Mouse (Mus musculus) 3134 (cell line): ENCODE data around the gene Pygm.

Source experiments
- DNase-seq: peaks from one replicate; pipeline ENCODE4 v3.0.0-alpha.2; 2011; ENCODE audit warnings: low spot score; ENCODE audit not compliant: insufficient read length; ENCODE audit errors: extremely low read depth

Gene Pygm

DNA sequence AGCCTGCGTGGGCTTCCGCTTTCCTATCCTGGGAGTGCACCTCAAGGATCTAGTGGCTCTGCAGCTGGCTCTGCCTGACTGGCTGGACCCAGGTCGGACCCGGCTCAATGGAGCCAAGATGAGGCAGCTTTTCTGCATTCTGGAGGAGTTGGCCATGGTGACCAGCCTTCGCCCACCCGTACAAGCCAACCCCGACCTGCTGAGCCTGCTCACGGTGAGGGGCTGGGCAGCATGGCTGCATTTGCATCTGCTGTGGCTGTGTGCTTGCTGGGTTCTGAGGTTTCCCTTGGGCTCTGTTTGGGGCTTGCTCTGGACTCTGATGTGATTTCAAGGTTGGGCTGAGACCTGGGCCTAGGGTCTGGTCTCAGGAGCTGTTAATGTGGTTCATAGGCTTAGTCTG, 22.9 kb downstream of the Pygm start:
- no peak for DNase-seq

DNA sequence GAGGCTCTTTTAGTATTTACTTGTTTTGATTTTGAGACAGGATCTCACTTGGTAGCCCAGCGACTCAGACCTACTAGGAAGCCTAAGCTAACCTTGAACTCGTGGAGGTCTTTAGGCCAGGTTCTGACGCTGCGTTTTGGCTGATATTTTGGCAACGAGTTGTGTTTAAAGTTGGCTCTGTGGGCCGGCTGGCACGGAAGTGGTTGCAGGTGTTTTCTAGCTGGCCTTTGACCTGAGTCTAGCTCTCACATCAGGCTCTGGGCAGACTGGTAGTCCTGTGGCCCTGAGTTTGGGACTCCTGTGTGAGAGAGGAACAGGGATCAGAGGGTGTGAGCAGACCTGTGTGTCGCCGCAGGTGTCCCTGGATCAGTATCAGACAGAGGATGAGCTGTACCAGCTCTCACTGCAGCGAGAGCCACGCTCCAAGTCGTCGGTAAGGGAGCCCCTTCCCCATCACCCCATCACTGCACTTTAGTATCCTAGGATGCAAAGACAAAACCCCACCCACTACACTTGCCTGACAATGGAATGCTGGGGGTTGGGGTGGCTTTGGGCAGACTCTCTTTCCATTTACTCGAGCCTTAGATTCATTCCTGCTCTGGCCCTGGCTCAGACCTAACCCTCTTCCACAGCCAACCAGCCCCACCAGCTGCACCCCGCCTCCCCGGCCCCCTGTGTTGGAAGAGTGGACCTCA, 23.8 kb downstream of the Pygm start:
- DNase-seq, result no peak

DNA sequence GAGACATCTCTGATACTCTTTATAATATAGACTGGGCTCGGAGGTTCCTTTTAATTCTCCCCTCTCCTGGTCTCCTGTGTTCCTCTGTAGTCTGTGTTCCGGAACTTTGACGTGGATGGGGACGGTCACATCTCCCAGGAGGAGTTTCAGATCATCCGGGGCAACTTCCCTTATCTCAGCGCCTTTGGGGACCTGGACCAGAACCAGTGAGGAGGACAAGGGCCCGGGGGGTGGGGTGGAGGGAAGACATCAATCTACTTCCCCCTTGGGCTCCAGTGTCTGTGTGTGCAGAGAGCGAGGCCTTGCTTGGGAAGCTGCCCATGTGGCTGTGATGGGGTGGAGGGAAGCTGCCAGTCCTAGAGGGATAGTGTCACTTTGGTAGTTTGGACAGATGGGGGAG, 24.6 kb downstream of the Pygm start:
- no peak for DNase-seq

DNA sequence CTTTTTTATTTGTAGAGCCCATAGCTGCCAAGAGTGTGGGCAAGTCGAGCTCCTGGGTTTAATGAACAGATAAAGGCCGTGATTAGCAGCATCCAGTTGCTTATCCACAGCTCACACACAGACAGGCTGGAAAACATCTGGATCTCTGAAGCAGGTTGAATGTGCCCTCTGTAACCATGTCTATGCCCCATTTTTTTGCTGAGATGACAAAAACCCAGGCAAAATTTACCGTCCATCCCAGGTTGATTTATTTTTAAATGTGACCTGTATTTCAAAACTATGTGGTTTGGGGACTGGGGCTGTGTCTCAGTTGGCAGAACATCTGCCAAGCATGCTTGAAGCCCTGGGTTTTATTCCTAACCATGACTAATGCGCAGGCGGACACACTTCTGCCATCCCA, 25.0 kb downstream of the Pygm start:
- DNase-seq, result peak; percentile 60

DNA sequence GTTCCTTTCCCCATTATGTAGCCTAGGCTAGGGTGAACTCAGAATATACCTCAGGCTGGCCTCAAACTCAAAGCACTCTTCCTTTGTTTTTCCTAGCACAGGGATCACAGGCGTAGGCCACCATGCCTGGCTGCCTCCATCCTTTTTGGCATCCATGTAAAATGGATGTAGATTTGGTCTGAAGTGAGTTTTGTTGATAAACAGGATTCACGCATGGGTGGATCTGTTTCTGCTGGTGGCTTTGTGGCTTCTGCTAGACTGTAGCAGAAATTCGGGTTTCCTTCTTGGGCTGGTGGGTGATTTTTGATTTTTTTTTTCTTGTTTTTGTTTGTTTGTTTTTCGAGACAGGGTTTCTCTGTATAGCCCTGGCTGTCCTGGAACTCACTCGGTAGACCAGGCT, 25.7 kb downstream of the Pygm start:
- DNase-seq, result no peak

DNA sequence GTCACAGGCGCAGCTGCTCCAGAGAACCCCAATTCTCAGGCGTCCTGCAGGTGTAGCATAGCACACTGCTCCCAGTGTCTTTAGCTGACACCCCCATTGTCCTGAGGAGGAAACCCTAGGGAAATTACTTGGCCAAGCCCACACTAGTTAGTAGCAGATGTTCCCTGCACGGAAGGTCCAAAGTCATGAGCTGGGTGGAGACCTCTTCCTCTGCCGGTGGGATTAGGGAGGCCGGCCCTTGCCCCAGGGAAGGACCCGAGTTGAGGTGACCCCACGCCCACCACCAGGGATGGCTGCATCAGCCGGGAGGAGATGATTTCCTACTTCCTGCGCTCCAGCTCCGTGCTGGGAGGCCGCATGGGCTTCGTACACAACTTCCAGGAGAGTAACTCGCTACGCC, 28.6 kb downstream of the Pygm start:
- DNase-seq, result no peak

DNA sequence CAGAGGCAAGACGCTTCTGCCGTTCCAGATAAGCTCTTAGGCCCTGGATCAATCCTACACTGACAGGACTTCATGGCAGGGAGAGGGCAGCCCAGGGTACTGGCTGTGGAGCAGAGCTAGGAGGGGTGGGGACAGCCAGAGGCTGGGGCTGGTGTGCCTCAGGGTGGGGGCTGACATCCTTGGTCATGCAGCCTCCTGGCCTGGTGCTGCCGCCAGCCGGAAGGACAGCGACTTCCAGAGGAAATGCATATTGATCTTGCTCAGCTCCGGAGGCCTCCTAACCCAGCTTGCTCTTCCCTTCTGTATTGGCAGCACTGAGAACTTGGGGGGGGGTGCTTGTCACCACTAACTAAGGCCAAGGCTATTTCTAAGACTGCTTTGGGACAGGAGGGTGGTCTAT, 31.3 kb downstream of the Pygm start:
- no peak for DNase-seq

DNA sequence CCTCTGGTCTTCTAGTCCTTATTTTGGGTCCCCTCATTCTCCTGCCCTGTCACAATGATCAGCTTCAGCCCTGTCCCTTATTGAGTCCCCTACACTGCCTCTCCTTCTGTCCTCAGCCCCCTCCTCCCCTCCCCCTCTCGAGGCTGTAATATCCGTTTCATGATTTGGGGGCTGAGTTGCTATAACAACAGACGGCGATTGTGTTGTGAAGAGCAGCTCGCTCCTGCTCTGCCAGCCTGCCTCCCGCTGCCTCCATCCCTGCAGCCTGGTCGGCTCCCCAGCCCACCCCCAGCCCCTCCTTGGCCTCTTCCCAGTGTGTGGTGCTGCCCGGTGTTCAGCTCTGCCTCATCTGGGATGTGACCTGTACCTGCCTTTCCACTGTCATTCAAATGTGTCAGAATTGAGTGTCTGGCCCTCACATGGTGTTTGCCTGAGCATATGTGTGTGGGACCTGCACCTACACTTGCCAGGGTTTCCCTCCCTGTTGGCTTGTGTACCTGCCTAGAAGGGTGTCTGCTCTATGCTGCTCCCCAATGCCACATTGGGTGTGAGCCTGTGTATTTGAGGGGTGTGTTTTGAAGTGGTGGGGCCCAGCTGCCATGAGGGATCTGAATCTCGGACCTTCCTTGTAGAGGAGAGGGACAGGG, 32.0 kb downstream of the Pygm start:
- no peak for DNase-seq

DNA sequence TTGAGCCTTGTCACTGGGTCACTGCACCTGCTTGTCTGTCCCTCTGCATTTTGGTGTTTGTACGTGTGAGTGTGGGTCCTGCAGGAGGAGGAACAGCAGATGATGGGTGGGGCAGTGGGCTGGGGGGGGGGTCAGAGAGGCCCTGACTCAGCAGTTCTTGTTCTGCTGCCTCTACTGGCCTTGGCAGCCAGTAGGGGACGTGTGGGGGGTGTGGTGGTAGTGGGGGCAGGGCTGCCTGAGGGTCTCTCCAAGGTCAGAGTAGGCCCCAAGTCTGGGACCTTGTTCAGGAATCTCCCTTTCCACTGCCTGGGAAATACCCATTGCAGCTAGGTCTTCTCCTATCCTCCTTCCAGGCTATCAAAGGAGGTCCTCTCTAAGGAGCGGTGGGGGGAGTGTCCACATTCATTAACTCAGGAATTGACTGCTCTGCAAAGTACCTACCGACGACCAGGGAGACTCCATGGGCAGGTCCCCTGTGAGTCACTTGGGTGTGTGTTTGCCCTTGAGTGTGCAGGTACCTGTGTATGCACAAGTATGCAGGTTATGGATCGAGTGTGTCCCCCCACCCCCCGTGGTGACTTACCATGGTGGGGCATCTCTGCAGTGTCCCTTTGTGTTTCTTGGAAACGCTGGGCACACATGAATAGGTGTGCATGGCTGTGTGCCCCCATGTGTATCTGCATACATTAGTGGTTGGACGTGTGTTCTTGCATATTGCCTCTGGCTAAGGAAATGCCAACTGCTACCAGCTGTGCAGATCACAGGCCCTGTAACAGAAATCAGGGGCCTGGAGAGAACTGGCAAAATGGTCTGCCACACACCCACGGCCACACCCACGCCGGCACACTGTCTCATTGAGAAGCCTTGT, 32.9 kb downstream of the Pygm start:
- DNase-seq, result no peak

DNA sequence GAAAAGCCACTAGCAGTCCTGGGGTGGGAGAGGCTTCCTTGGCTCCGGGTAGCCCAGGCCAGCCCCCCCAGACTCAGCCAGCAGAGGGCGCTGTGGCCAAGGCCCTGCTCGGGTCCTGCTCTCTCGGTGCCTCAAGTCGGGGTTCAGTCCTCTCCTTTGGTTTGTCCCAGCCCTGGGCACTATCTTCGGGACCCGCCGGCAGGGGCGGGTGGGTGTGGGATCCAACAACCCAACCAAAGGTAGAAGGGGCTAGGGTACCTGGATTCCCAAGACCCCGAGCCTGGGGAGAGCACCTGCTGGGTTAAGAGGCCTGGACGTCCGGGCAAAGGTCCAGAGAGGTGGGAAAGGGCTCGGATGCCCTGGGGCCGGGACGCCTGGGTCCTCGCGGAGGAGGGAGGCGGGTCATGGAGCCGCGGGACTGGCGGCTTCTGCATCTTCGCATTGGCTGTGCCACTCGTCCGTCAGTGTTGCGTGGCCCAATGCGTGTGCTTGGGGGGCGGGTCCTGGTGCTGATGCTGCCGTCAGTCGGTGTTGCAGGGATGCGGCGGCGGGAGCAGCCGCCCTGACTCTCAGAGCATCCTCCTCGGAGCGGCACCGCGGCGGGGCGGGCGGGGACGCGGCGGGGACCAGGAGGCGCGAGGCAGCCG, 34.2 kb downstream of the Pygm start, which contains the start of gene Nrxn2:
Gene Nrxn2, plus strand, starts transcription at position 499 of the 647 bp plus-strand sequence.
- peak; percentile 81 for DNase-seq

DNA sequence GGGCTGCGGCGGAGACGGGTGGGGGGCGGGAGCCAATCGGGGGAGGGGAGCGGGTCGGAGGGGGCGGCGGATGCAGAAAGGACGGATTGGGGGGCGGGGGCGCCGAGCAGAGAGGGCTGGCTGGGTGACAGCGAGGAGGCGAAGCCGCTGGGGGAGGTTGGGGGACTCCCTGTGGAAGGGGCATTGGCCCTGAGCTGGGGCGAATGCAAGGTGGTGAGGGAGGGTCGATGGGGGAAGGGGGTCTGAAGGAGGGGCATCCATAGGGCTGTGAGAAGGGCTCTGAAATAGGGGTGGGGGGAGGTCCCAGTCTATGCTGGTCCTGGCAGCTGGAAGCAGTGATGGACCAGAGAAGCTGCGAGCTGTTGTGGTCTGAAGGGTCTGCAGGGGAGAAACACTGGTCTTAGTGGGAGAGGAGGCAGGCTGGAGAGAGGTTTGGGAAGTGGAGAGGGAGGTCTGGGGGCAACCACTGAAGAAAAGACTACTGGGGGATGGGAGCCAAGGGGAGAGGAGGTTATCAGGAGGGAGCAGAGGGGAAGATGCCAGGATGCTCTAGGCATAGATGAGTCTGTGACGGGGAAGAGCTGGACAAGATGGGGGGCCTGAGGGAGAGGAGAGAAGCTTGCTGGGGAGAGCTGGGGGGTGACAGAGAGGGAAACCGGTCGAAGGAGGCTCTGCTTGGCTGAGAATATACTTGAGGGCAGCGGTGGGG, 34.9 kb downstream of the Pygm start:
- no peak for DNase-seq

DNA sequence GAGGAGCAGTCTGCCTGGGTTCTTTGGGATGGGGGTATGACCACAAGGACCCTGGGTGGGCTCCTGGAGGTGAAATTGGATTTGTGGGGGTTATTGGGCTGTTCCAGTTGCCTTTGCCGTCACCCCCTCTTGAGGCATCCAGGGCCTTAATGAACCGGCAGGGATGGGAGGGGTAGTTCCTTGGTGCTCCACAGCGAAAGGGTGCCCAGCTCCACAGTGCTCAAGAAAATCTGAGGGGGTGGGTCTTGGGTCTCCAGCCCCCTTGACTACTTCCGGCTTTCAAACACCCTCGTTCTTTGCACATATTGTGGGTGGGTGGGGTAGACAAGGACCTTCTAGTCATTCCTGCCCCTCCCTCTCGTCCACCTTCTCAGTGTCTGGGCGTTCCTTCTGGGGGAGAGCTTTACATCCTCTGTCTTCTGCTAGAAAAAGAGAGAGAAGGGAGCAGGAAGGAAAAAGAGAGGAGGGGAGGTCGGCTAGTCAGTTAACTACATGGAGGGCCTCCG, 35.7 kb downstream of the Pygm start:
- DNase-seq, result no peak

DNA sequence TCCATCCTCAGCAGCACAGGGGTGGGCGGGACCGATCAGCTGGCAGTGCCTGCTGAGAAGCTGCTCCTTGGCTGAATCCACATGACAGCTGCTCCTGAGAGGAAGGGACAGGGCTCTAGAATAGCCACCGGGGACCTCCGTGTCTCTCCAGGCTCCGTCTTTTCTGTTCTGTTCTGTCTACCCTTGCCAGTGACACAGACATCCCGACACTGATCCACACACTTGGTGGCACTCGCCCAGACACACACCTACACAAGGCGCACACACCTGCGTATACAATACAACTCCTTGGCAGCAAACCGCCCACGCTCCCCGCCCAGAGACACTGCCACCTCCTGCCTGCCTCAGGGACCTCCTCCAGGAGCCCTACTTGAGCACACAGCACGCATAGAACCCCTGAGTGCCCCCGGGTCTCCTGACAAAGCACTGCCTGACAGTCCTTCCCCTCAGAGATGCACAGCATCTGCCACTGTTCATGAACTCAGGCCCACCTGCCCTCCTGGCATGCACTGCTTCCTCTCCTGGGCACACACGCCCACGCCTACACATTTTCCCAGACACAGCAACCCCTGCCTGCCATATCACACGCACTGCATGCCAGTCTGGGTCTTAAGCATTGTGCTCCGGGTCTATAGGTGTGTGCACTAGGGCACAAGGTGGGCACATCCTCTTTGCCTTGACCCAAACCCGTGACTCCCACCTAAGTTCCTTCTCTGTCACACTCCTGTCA, 36.4 kb downstream of the Pygm start:
- no peak for DNase-seq

DNA sequence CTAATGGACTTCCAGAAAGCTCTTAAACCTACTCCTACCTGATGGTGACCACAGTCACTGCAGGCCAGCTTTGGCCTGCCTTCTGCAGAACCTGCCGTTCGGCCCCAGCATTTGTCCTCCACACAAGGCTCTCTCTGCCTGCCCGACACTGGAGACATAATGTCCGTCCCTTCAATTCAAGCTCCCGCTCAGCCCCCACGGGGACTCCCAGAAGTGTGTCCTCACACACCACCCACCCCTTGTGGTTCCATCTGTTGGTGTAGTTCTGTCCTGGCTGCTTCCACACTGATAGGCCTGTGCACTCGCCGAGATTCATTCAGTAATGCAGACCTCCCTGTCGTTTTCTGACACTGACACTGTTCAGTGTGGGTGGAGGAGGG, 37.0 kb downstream of the Pygm start:
- no peak for DNase-seq

DNA sequence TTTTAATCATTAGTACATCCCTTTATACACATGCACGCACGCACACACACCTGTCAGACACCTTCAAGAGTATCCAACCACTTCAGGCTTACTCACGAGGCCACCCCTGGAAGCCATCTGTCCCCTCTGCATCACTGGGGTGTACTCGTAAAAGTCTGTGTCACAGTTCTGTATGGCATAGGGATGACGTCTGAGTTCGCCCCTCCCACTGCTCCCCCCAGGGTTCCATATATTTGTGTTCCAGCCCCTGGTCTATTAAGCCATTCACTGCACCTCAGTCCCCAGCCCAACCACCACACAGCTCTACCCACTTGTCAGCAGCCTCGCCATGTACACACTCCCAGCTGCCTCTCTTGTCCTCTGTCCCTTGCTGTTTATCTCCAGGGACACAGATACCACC, 37.8 kb downstream of the Pygm start:
- DNase-seq, result no peak

DNA sequence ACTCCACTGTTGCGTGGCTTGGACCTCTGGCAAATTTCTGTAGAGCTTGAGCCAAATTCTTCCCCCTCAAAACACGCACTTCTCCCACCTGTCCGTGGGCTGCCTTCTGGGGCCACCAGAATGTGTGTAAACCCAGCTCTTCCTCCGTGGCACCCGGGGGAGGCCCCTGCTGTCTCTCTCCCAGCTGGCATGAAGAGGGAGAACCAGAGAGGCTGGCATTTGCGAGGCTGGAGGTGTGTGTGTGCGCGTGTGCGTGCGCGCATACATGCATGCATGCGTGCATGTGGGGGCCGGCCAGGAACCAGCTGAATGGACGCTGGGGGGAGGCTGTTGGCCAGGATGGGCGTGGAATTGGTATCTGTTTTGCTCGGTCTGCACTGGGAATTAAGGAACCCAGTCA, 39.0 kb downstream of the Pygm start:
- DNase-seq, result no peak

DNA sequence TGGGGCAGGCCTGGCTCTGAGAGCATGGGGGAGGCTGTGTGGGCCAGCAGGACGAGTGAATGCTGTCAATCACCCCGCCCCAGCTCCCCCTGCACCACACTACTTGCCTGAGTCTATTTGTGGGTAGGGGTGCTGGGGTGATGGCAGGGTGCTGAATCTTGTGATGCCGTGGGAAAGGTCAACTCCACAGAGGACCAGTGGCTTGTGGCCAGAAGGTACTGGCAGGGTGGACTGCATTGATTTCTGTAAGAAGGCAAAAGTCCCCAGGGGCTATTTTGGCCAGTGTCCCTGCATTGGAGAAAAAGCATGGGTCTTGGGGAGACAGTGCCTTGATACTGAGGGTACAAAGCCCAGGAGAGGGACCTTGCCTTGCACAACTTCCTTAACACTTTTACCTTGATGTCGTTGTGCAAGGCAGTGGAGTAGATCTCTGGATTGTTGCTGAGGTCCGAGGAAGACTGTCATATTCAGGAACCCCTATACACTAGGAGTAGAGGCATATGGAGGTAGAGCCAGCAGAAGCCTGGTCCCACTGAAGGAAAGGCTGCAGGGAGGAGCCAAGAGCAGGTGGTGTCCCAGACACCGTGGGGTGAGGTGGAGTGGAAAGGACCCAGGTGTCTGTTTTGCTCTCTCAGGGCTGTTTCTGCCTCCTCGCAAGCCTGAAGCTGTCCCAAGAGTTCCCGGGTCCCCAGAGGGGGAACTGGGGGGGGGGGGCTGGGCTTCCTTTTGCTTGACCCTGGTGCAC, 40.1 kb downstream of the Pygm start:
- no peak for DNase-seq

DNA sequence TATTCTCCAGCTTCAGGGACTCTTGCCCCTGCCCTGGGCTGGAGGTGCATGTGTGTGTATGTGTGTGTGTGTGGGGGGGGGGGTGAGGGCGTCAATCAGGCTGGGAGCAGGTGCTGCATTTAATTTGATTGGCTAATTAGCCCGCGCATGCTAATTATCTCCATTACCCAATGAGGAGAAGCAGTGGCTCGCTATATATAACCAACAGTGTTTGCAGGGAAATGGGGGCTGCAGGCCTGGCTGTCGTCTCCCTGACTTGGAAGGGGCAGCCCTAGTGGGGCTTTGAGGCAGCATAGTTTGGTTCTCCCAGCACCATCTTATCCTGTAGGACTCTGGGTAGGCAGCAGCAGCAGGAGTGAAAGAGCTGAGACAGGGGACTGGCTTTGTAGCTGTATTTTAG, 41.4 kb downstream of the Pygm start:
- no peak for DNase-seq
